Mouse (Mus musculus) lung, embryonic 16.5 days (tissue): ENCODE measurements around the gene L3mbtl3. TPM values are rescaled to one million over a fixed set of nuclear protein-coding genes. Genes with fewer than 3 reads are reported as not detected.

Source experiments
- ATAC-seq: fragments of 200-750 bp; cut with Nextera tagmentation; 2 replicates; pipeline ENCODE4 v1.8.0; 2017; ENCODE audit warnings: low read depth, mild to moderate bottlenecking, moderate library complexity
- H3K27ac ChIP-seq: fragments of 300-500 bp; sonication (generic); 2 replicates; pipeline ENCODE4 v1.5.1; 2014; ENCODE audit warnings: mild to moderate bottlenecking, control low read depth, low read length
- H3K27me3 ChIP-seq: fragments of 300-500 bp; sonication (generic); 2 replicates; pipeline ENCODE4 v1.6.1; 2014; ENCODE audit warnings: low read depth, low read length, mixed read lengths; ENCODE audit not compliant: control insufficient read depth, insufficient read depth
- H3K36me3 ChIP-seq: fragments of 300-500 bp; sonication (generic); 2 replicates; pipeline ENCODE4 v1.6.1; 2014; ENCODE audit warnings: low read length; ENCODE audit not compliant: control insufficient read depth, insufficient read depth
- H3K4me1 ChIP-seq: fragments of 300-500 bp; sonication (generic); replicated peaks from 2 replicates; pipeline ENCODE4 v1.6.1; 2014; ENCODE audit warnings: low read length, mixed read lengths; ENCODE audit not compliant: control insufficient read depth, insufficient read depth
- H3K4me2 ChIP-seq: fragments of 300-500 bp; sonication (generic); 2 replicates; pipeline ENCODE4 v1.6.1; 2014; ENCODE audit warnings: low read depth, low read length, control low read depth
- H3K4me3 ChIP-seq: fragments of 300-500 bp; sonication (generic); 2 replicates; pipeline ENCODE4 v1.5.1; 2014; ENCODE audit warnings: mild to moderate bottlenecking, low read length, control low read depth
- H3K9ac ChIP-seq: fragments of 300-500 bp; sonication (generic); 2 replicates; pipeline ENCODE4 v1.6.1; 2014; ENCODE audit warnings: low read length, control low read depth
- H3K9me3 ChIP-seq: fragments of 300-500 bp; sonication (generic); 2 replicates; pipeline ENCODE4 v1.6.1; 2016; ENCODE audit warnings: low read length; ENCODE audit not compliant: control insufficient read depth
- WGBS: fragments of 180-500 bp; shearing (Covaris S2); extraction: QIAGEN DNeasy Blood & Tissue Kit; methylation state at CpG from one replicate; pipeline ENCODE4 v1.1.7; 2014; 5-methylcytosine and 5-hydroxymethylcytosine counted together
- polyA plus RNA-seq: library from polyadenylated mRNA; unstranded; fragments of >200 nt; fragmentation: Nextera tagmentation; extraction: Ambion mirVana; gene quantifications from 2 replicates; pipeline ENCODE4 v1.2.1, GENCODE M21; 2015

The L3mbtl3 gene
- polyA plus RNA-seq, 1 experiment from 2014 or later: 13.5 TPM

DNA sequence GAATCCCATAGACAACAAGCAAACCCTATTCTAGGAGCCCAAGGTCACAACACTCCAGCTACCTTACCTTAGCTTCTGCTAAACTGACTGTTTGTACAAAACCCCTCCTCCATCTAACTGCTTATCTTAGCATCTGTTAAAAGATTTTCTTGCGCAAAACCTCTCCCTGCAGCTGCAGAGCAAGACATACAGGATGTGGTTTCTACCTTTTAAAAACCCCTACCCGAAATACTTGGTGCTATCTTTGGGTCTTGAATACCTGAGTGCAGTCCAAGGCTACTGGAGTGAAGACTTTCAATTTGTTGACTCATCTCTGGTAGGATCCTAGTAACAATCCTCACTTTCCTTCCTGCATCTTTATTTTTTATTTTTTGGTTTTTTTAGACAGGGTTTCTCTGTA lies 50.5 kb downstream of the L3mbtl3 start:
- H3K4me1 ChIP-seq: no peaks in the 10 kb centered on the region
- no peak overlapping the region for H3K4me2 ChIP-seq
- no peak overlapping the region for H3K9ac ChIP-seq
- H3K4me3 ChIP-seq: no peak overlapping the region
- H3K27ac ChIP-seq: no peak overlapping the region
- H3K36me3 ChIP-seq: peaks cover 16% of the 10 kb centered on the region
- no peaks in the 10 kb centered on the region for H3K9me3 ChIP-seq
- 77% methylated on average over 2 of the region's 2 CpGs for WGBS
- H3K27me3 ChIP-seq: no peaks in the 10 kb centered on the region
- ATAC-seq: no peak

GRCm38 (mm10) chr10:26322344-26323051 lies 53.3 kb downstream of the L3mbtl3 start:
- ATAC-seq: no peak
- Histone ChIP-seq H3K27ac (no peak overlapping the region), H3K4me2 (no peak overlapping the region), H3K9me3 (no peaks in the 10 kb centered on the region), H3K4me1 (no peaks in the 10 kb centered on the region), H3K9ac (no peak overlapping the region), H3K27me3 (no peaks in the 10 kb centered on the region), H3K36me3 (peaks cover 9% of the 10 kb centered on the region), H3K4me3 (no peak overlapping the region)
- 76% methylated on average over 7 of the region's 7 CpGs for WGBS

- no peak overlapping the region for H3K9ac ChIP-seq
- no peak overlapping the region for H3K4me2 ChIP-seq
- H3K9me3 ChIP-seq: no peaks in the 10 kb centered on the region
- H3K4me3 ChIP-seq: no peak overlapping the region
- 75% methylated on average over 4 of the region's 4 CpGs for WGBS
- H3K36me3 ChIP-seq: peaks cover 8% of the 10 kb centered on the region; the same call in 1 of the 2 replicates
- no peak for ATAC-seq
- no peak overlapping the region for H3K27ac ChIP-seq
- H3K27me3 ChIP-seq: no peaks in the 10 kb centered on the region
- no peaks in the 10 kb centered on the region for H3K4me1 ChIP-seq
These were observed 55.1 kb downstream of the L3mbtl3 start for GRCm38 (mm10) chr10:26320679-26321078.

GRCm38 (mm10) chr10:26314327-26314726 lies 61.4 kb downstream of the L3mbtl3 start:
- no peak overlapping the region for H3K4me3 ChIP-seq

GRCm38 (mm10) chr10:26303485-26303884 lies 72.3 kb downstream of the L3mbtl3 start:
- no peaks in the 10 kb centered on the region for H3K4me1 ChIP-seq
- 92% methylated on average over 6 of the region's 6 CpGs for WGBS
- H3K9ac ChIP-seq: no peak overlapping the region
- no peaks in the 10 kb centered on the region for H3K9me3 ChIP-seq
- peaks cover 13% of the 10 kb centered on the region for H3K36me3 ChIP-seq
- no peak overlapping the region for H3K4me2 ChIP-seq
- H3K4me3 ChIP-seq: no peak overlapping the region
- no peak overlapping the region for H3K27ac ChIP-seq
- H3K27me3 ChIP-seq: no peaks in the 10 kb centered on the region
- ATAC-seq: no peak

More at GRCm38 (mm10) chr10:26314327-26314726, 61.4 kb downstream of the L3mbtl3 start:
- H3K4me1 ChIP-seq: no peaks in the 10 kb centered on the region
- H3K27me3 ChIP-seq: no peaks in the 10 kb centered on the region
- no peak overlapping the region for H3K9ac ChIP-seq
- ATAC-seq: no peak
- 94% methylated on average over 15 of the region's 15 CpGs for WGBS
- H3K36me3 ChIP-seq: peaks cover 23% of the 10 kb centered on the region
- no peak overlapping the region for H3K27ac ChIP-seq
- no peak overlapping the region for H3K4me2 ChIP-seq
- H3K9me3 ChIP-seq: no peaks in the 10 kb centered on the region

GRCm38 (mm10) chr10:26302336-26302735 lies 73.4 kb downstream of the L3mbtl3 start:
- no peak overlapping the region for H3K9ac ChIP-seq
- no peaks in the 10 kb centered on the region for H3K27me3 ChIP-seq
- 95% methylated on average over 4 of the region's 4 CpGs for WGBS
- ATAC-seq: no peak
- H3K36me3 ChIP-seq: peaks cover 13% of the 10 kb centered on the region
- no peak overlapping the region for H3K27ac ChIP-seq
- H3K4me3 ChIP-seq: no peak overlapping the region
- no peak overlapping the region for H3K4me2 ChIP-seq
- H3K9me3 ChIP-seq: no peaks in the 10 kb centered on the region
- H3K4me1 ChIP-seq: no peaks in the 10 kb centered on the region

DNA sequence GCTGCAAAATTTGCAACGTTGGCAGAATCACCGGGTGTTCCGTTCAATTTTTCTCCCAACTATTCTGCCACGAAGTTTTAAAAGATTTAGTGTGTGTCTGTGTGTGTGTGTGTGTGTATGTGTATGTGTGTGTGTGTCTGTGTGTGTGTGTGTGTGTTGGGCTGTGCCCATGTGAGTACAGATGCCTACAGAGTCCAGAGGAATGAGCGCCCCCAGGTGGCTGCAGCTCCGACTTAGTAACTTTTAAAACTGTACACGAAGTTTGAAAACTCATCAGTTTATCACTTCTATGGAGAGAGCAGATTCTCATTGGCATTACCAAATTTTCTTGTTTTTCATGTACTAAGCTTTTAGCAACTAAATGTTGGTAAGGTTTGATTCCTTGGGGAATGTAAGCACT lies 78.1 kb downstream of the L3mbtl3 start:
- no peaks in the 10 kb centered on the region for H3K4me1 ChIP-seq
- peaks cover 12% of the 10 kb centered on the region for H3K36me3 ChIP-seq
- H3K9ac ChIP-seq: no peak overlapping the region
- ATAC-seq: no peak
- H3K27me3 ChIP-seq: no peaks in the 10 kb centered on the region
- no peak overlapping the region for H3K27ac ChIP-seq
- H3K9me3 ChIP-seq: no peaks in the 10 kb centered on the region
- WGBS: 79% methylated on average over 7 of the region's 7 CpGs
- H3K4me2 ChIP-seq: no peak overlapping the region
- no peak overlapping the region for H3K4me3 ChIP-seq

DNA sequence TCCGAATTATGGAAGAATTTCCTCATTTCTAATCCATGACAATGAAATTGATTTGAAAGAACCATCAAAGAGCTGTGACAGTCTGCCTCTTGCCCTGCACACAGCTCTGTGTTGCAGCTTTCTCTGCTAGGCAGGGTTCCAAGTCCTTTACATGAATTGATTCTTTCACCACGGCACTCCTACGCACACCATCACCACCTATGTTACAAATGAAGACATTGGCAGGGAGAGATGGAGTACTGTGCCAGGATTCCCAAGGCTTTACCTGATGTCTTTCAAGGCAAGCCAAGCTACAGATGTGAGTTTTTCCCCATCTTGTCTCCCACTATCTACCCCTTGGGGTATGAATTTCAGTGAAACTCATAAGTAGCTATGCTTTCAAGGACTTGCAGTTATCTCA lies 78.6 kb downstream of the L3mbtl3 start:
- 76% methylated on average over 3 of the region's 3 CpGs for WGBS

GRCm38 (mm10) chr10:26287136-26287535 lies 88.6 kb downstream of the L3mbtl3 start:
- Histone ChIP-seq H3K36me3 (peaks cover 6% of the 10 kb centered on the region; the same call in 1 of the 2 replicates), H3K27ac (no peak overlapping the region), H3K9me3 (no peaks in the 10 kb centered on the region), H3K27me3 (no peaks in the 10 kb centered on the region), H3K4me3 (no peak overlapping the region), H3K4me2 (no peak overlapping the region), H3K4me1 (no peaks in the 10 kb centered on the region), H3K9ac (no peak overlapping the region)
- 76% methylated on average over 7 of the region's 7 CpGs for WGBS
- ATAC-seq: no peak

More for the DNA sequence above, 78.6 kb downstream of the L3mbtl3 start:
- ATAC-seq: no peak
- Histone ChIP-seq H3K9me3 (no peaks in the 10 kb centered on the region), H3K9ac (no peak overlapping the region), H3K27me3 (no peaks in the 10 kb centered on the region), H3K27ac (no peak overlapping the region), H3K4me1 (no peaks in the 10 kb centered on the region), H3K4me2 (no peak overlapping the region), H3K36me3 (peaks cover 9% of the 10 kb centered on the region), H3K4me3 (no peak overlapping the region)
